Mouse (Mus musculus) naive thymus-derived CD4-positive, alpha-beta T cell, adult 2 months (primary cell): ENCODE data around the gene Gm20696.

Experiments
- DNase-seq: peaks from one replicate; pipeline ENCODE4 v3.0.0-alpha.2; 2011; ENCODE audit warnings: low read depth

Gm20696 gene

GRCm38 (mm10) chr6:99359765-99360499 is 306.7 kb downstream of the Gm20696 start:
- DNase-seq = no peak

GRCm38 (mm10) chr6:99359036-99359698 is 307.4 kb downstream of the Gm20696 start:
- DNase-seq = no peak

GRCm38 (mm10) chr6:99357931-99358330 is 308.7 kb downstream of the Gm20696 start:
- no peak for DNase-seq

GRCm38 (mm10) chr6:99354338-99354737 is 312.3 kb downstream of the Gm20696 start:
- no peak for DNase-seq

DNA sequence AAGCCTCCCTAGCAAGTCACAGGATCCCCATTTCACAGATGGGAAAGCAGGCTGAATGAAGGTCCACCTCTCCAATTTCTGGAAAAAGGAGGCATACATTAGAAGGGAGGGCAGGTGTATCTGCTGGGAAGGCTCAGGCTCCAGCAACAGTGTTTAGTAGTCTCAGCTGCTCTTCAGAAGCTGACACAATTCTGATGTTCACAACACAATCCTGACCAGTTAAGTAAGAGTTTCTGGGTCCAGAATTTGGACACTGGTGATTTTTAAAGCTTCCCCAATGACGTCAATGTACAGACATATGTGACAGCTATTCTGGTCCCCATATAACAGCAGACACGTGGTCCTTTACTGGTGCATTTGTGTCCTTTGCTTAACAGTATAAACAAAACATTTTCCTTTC is 313.2 kb downstream of the Gm20696 start:
- no peak for DNase-seq

- DNase-seq = peak; percentile 74
Observed at GRCm38 (mm10) chr6:99350566-99350965, 316.0 kb downstream of the Gm20696 start.

DNA sequence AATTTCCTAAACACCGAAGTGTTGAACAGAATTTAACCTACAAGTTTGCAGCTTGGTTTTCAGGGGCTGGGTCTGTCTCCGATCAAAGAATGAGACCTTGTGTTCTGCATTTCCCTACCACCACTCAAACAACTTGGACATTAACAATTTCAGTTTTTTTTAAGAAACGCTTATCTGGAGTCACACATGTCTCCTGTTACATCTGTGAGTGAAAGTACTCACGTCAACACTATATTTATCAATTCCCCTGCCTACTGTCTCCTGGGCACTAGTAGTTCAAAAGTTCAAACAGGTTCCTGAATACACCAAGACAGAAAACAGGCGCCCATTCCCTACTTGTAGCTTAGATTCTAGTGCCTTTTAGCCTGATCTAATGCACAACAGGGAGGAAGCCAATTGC is 316.4 kb downstream of the Gm20696 start:
- no peak for DNase-seq

- DNase-seq = no peak
Observed at GRCm38 (mm10) chr6:99347836-99348235, 318.8 kb downstream of the Gm20696 start.

DNA sequence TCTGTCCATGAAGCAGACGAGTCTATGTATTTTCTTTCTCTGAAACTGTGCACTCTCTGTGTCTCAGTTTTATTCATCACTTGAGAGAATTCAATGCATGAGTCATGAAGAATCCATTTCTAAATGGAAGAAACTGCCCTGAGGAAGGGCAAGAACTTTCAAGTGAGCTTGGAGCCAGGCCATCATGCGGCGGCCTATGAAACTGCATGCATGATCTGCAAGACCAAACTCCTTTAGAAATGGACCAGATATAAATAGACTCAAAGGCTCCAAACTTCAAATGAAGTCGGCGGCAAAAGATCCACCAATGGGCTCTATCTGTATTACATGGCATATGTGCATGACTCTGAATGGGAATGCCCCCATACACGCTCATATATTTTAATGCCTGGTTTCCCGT is 321.6 kb downstream of the Gm20696 start:
- no peak for DNase-seq

- DNase-seq = no peak
Observed at GRCm38 (mm10) chr6:99344357-99344756, 322.2 kb downstream of the Gm20696 start.

- no peak for DNase-seq
Observed at GRCm38 (mm10) chr6:99343815-99344214, 322.8 kb downstream of the Gm20696 start.

GRCm38 (mm10) chr6:99342416-99342815 is 324.2 kb downstream of the Gm20696 start:
- no peak for DNase-seq

- no peak for DNase-seq
Observed at GRCm38 (mm10) chr6:99340902-99341301, 325.7 kb downstream of the Gm20696 start.

DNA sequence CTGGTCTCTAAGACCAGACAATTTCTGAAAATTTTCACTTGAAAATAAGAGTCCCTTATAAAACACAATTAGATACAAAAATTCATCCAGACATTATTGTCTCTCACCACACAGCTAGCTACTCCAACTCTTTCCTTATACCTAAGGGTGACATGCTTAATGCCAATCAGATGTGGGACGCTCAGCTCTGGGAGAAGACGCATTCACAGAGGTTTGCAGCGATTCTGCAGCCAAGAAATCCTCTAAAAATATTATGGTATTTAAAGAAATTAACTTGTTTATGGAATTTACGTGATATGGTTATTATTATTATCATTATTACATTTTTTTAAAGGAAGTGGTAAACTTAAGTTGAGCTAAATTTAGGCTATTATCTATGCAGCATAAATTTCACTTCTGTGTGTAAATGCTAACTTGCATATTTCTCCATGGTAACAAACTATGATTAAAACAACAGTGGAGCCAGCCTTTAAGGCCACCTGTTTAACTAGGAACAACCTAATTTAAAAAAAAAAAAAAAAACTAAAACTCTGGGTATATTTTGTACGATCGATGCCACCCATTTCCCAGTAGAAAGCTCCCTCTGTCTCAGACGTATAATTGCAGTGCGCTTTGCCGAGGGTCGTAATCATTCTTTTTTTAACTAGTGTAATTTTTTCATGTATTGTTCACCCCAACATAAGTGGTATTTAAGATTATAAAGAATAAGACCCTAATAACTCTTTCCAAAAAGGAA is 326.4 kb downstream of the Gm20696 start:
- DNase-seq = no peak

- DNase-seq = no peak
Observed at GRCm38 (mm10) chr6:99339343-99339620, 327.3 kb downstream of the Gm20696 start.

GRCm38 (mm10) chr6:99338593-99339342 is 327.8 kb downstream of the Gm20696 start:
- no peak for DNase-seq

DNA sequence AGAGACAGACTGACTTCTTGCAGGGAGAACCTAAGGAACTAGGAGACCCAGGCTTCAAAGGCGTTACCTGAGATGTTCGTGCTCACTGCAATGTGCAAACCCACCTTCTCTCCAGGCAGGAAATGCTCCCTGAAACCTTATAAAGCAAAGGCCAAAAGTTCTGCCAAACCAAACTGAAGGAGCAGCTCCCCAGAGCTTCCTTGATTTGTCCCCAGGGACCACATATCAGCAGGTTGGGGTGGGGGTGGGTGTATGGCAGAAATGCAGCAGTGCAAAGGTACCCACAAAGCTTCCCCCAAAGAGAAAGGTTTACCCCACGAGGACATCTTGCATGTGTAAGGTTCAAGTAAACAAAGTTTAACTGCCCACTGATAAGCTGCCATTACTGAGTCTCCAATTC is 328.4 kb downstream of the Gm20696 start:
- DNase-seq = no peak

DNA sequence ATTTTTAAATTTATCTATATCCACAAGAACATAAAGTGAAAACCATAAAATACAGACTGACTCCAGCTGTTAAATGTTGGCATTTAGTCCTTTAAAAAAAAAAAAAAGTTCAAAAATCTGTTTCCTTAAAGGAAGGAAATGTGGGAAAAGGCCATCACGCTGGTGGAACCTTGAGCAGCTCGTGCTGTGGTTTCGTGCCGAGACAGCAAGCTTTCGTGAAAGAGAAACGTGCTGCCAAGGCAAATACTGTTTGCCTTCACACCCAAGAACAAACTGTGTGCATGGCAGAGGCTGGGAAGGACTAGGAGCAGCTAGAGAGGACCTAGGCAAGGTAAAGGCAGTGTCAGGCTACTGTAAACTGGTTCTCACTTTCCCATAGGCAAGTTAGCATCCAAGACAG is 329.0 kb downstream of the Gm20696 start:
- DNase-seq = no peak

GRCm38 (mm10) chr6:99336191-99336590 is 330.4 kb downstream of the Gm20696 start:
- no peak for DNase-seq

DNA sequence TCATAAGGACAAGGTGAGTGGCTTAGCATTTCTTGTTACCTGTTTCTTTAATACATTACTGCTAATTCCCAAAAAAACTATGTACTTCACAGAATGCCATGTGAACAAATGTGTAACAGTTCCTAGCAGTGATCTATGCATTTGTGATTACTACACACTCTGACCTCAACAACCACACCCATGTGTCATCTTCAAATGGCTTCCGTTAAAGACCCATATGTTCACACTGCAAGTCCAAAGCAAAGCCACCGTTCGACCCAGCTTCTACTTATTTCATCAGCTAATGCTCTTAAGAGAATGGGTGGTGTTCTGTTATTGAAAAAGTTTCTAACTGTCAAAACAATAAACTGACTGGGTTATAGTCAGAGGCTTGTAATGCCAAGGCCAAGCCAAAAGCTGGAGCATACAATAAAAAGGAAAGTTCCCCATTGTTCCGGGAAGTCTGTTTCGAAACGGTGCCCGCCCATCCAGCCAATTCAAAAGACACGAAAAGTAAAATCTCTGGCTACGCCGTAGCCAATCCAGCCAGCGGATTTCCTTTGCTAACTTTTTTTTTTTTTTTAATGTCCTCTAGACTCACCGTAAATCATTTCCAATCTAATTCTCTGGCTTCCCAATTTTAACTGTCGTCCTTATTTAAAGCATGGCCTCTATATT is 331.3 kb downstream of the Gm20696 start:
- DNase-seq = no peak

DNA sequence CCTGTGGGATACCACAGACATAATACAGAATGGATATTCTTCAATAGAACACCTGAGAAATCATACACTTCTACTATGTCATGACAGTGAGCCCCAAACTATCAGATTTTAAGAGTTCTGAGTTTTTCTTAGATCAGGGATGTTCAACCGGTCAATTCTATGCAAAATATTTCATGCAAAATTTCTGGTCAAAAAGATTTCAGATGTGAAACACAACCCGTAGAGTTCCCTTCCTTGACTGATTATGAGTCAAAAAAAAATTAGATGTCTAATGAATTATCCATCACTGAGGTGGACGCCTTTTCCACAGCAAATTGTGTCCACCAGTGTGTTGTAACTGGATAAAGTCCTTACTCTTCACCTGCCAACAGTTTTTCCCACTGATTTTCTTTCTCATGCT is 332.3 kb downstream of the Gm20696 start:
- no peak for DNase-seq

- no peak for DNase-seq
Observed at GRCm38 (mm10) chr6:99333127-99333526, 333.5 kb downstream of the Gm20696 start.
